Mouse (Mus musculus) 3134 (cell line): Measurements from ENCODE around the gene Pctp.

Experiments
- DNase-seq: peaks from one replicate; pipeline ENCODE4 v3.0.0-alpha.2; 2011; ENCODE audit warnings: low spot score; ENCODE audit not compliant: insufficient read length; ENCODE audit errors: extremely low read depth

Pctp gene

GRCm38 (mm10) chr11:90002231-90002986, at the start of gene Pctp:
Gene Pctp (minus strand): TSS chr11:90002894.
- peak; percentile 94 for DNase-seq

DNA sequence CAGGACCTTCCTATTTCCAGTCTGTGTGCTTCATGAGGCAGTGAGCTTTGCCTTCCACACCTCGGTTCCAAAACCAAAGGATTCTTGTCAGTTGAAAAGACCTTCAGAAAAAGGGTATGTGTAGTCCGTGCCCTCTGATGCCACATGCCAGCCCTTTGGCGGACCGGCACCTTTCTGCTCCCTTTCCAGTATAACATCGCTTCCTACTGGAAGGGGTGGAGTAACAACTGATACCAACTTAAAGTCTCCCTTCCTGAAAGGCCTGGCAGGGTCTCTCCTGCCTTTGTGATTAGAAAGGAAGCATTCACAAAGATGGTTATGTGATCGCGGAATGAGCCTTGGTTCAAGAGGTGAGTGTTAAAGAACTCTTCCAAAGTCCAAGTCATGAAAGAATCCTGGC, 47.3 kb upstream of the Pctp start:
- no peak for DNase-seq

DNA sequence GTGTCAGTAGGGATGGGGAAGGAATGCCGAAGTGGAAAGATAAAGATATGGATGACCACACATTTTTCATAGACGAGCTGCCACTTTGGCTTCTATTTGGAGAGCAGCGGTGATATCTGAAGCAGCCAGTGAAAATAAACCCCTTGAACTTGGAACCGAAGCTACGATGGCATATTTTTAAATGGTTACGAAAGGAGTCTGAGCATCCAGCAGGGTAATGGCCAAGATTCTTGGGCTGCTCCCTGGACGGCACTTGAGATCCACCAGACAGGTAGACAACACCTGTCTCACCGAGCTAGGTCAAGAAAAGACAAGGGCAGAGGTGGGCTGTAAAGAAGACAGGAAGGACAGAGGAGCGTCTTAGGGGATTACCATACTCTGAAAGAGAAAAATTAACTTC, 44.6 kb upstream of the Pctp start:
- DNase-seq = no peak

GRCm38 (mm10) chr11:90046211-90046610, 43.5 kb upstream of the Pctp start:
- DNase-seq = no peak

- DNase-seq = no peak
Observed at GRCm38 (mm10) chr11:90044459-90044858, 41.8 kb upstream of the Pctp start.

DNA sequence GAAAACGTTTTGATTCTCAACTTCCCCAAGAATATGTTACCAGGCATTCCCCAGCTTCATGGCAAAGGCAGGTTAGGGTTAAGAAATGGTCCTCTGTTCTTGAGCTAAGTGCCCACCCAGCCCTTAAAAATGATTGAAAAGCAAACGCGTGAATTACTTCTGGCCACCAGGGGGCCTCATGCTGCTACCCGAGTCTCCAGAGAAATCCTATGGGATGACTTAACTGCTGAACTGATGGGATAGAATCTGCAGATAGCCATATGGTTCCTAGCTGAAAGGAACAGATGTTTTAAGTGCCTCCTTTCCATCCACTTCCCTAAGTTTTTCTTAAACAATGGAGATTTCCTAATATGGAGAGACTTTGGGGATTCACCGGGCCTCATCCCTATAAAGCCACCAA, 35.3 kb upstream of the Pctp start:
- no peak for DNase-seq

- no peak for DNase-seq
Observed at GRCm38 (mm10) chr11:90036416-90036815, 33.7 kb upstream of the Pctp start.

- DNase-seq = no peak
Observed at GRCm38 (mm10) chr11:90035532-90035931, 32.8 kb upstream of the Pctp start.

GRCm38 (mm10) chr11:90034646-90035045, 32.0 kb upstream of the Pctp start:
- no peak for DNase-seq

GRCm38 (mm10) chr11:90033442-90033841, 30.7 kb upstream of the Pctp start:
- DNase-seq = no peak

- no peak for DNase-seq
Observed at GRCm38 (mm10) chr11:90032807-90033206, 30.1 kb upstream of the Pctp start.

- no peak for DNase-seq
Observed at GRCm38 (mm10) chr11:90031076-90031475, 28.4 kb upstream of the Pctp start.

DNA sequence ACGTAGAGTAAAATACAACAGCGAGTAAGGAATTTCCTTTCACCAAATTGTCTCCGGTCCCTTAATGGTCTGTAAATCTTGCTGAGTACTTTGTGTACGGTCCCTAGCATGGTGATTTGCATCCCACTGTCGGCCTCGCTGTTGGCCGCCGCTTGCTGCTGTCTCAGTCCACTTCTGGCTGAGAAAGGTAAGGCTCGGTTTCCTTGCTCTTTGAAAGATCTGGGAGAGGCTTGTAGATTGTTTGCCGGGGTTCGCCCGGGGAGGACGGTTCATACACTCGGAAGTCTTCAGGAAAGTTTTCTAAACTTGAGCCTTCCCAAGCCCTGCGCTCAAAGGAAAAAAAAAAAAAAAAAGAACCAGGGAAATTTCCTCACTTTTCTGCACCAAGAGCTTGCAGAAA, 27.9 kb upstream of the Pctp start:
- DNase-seq = no peak

DNA sequence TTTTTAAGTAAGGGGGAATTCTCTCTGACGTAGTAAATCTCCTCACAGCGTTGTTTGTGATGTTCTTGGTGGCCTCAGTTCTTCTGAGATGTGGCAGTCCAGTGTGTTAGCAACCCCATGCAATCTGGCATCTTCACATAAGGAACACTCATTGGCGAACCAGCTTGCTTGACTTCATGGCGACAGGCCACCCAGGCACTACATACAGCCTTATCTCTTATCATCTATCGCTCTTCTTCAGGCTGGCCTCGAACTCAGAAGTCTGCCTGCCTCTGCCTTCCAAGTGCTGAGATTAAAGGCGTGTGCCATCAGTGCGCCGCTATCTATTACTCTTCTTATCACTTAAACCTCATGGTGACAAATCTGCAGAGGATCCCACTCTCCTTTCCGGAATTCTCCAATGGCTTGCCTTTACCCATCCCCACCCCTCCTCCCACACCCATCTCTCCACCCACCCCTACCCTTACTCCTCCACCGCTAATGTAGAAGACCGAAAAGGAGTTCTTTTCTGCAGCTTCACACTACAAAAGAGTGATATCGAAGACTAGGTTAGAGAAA, 27.2 kb upstream of the Pctp start, which contains the start of gene Tmem100:
TSS of gene Tmem100 (plus strand) at position 508 of the 558 bp plus-strand sequence.
- no peak for DNase-seq

GRCm38 (mm10) chr11:90029354-90029753, 26.7 kb upstream of the Pctp start:
- DNase-seq = no peak

DNA sequence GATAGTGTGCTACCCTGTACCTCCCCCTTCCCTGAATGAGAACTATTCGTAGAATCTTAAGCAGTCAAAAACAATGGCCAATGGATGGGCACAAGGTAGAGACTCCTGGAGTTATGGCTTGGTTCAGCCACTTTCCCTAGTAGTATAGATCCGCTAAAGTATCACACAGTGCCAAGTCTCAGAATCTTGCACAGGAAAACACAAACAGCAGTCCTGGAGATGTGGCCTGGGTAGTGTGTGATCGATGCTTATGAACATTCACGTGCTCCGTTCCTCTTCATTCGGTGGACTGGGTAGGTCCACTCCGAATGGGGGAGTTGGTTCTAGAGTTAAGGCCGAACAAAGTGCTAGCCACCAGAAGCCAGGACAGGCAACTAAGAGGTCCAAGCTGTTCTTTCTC, 26.1 kb upstream of the Pctp start:
- DNase-seq = no peak

DNA sequence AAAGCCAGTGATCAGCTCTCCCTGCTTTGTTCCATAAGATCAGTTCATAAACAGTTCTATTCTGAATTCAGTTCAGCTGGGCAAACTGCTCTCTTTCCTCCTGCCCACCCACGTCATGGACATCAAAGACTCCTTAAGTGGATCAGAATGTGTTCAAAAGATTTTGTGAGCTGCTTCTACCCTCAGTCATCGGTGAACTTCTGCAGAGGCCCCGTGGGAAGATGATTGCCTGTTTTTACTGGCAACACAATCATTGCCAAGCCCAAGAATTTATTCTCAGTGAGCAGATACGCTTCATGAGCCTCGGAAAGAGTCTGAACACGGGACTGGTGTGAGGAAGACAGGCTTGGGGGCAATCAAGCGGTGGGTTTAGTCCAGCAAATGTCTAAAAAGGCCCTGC, 24.5 kb upstream of the Pctp start:
- no peak for DNase-seq

DNA sequence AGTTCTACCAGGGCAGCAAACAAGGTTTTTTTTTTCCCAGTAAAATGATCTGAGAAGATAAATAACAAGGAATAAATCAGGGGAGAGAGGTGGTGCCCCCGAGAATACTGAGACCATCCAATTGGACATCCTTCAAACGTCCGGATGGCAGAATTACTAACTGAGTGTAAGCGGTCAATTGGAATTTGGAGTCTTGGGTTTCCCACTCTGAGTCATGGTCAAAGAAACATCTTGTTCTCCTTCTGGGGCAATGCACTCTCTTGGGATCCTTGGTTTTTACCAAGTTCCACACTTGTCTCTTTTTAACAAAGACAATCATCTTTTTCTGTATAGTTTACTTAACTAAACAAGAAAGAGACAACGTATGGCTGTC, 24.1 kb upstream of the Pctp start:
- DNase-seq = no peak

DNA sequence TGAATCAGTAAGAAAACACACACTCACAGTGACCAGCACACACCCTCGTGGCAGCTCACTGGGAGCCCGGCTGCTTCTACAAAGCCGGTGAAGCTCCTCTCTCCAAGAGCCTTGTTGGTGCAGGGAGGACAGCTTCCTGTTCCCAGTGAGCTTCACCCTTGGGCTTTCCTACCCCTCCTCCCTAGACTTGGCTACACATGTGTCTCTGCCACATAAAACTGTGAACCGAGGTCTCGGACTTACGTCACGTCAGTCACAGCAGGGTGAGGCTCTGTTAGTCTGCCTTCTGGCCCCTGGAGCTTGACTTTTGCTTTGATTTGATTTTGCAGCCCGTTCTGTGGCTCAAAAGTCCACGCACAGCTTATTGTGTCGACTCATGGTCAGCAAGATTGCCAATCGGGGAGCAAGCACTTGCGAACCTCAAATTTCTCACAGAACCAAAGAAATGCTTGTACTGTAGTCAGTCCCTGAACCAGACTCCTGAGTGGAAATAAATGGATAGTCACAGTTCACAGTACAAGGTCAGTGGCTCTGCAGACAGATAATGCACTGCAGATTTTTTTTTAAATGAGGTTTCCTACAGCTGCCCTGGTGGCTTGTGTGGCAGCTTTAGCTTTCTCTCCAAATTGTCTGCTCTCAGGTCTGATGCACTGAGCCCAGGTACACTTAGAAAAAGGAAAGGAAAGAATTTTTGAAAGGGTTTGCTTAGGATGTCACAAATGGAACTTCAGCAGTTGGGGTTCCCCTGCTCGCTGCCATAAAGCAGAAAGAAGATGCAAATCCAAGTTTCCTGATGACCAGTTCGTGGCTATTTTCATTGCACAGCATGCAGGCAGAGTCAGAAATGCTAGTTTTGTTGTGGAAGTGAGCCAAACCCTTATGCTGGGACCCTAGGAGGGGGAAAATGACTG, 23.5 kb upstream of the Pctp start:
- DNase-seq = no peak

DNA sequence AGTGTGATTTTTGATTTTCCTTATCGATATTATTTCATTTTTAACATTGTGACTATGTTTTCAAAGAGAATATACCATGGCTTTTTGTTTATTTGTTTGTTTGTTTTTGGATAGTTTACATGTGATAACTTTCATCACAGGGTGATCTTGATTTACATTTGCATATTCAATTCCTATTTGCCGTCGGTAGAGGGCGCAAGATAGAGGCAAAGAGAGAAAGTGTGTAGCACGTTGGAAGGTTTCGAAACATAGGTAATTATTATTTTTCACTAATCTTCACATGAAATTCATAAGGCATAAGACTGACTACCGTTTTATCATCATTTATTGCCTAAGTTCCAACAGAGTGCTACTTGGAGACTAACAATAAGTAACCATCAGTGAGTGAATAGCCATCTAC, 16.5 kb upstream of the Pctp start:
- DNase-seq = no peak

DNA sequence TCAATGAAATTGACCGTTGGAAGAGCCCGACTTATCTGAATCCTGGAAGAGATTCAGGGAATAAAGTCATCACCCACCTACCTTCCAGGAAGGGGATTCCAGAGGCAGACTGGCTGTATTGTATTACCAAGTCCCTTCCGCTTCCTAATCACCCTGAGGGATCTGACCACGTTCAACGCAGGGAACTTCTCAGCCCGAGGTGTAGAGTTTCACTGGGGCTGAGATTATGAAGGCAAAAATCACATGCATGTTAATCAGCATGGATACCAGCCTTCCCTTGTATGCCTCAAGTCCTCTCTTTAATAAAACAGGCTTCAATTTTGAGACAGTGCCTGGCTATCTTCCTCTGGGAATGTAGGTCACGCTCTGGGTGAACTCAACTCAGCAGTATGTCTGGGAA, 12.6 kb upstream of the Pctp start:
- no peak for DNase-seq

DNA sequence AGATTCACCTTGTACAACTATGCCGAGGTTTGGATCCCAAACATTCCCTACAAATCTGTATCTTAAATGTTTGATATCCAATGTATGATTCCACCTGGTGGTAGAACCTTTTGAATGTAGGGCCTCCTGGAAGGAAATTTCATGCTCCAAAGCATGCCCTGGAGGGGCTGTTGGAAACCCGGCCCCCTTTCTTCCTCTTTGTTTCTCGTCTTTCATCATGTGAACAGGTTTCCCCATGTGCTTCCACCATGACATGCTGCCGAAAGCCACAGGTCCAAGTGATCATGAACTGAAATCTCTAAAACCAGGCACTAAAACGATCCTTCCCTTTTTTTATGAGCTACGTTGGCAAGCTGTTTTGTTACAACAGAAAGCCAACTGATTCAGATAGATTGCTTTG, 11.0 kb upstream of the Pctp start:
- DNase-seq = no peak
